Mouse (Mus musculus): ENCODE data around the gene Pde9a.

Pde9a gene

DNA sequence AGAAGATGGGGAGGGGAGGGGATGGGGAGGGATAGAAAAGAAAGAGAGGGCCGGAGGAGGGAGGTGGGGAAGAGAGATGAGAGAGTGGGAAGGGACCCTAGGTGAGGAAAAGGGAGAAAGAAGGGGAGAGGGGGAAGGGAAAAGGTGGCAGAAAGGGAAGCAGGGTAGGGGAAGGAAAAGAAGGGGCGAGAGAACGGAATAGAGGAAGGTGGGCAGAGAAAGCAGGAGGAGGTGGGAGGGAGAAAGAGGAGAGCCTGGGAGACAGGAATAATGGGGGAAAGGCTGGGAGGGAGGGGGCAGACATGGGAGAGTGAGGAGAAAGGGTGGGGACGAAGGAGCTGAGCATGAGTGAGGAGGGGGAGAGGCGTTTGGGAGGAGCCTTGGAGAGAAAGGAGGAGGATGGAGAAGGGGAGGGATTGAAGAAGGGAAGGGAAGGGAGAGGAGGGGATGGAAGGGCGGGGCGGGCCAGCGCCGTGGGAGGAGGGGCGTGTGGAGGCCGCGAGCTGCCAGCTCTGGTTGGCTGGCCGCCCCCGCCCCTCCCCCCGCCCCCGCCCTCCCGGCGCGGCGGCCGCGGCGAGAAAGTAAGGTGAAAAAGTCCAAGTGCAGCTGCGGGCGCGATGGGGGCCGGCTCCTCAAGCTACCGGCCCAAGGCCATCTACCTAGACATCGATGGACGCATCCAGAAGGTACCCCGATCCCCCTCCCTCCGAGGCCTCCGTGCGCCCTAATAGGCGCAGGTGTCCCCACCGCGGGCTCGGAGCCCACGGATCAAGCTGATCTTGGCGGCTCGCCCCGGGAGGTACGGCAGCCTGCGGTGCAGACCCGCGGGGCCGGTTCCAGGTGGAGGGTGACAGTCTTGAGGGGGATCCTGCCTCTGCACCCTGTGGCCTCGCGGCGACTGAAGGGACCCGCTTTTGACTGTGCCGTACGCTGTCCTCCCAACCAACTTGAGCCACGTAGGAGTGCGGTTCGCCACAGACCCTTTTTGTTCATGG, at the start of gene Pde9a:
Gene Pde9a, plus strand, starts transcription at position 540 of the 995 bp plus-strand sequence.
- CTCF ChIA-PET, result interaction anchor here (0.5 to 2.1 kb wide), 17 partner anchors 16 to 107 kb away, joined by 3 to 8 read pairs (median 4); no protein-coding TSS in a partner anchor
- POLR2A ChIA-PET, result interaction anchor here (0.5 to 2.5 kb wide), 30 partner anchors 9 to 431 kb away, joined by 3 to 8 read pairs (median 3); partner anchors contain the start of gene Pknox1 (in 1 of the 4)

DNA sequence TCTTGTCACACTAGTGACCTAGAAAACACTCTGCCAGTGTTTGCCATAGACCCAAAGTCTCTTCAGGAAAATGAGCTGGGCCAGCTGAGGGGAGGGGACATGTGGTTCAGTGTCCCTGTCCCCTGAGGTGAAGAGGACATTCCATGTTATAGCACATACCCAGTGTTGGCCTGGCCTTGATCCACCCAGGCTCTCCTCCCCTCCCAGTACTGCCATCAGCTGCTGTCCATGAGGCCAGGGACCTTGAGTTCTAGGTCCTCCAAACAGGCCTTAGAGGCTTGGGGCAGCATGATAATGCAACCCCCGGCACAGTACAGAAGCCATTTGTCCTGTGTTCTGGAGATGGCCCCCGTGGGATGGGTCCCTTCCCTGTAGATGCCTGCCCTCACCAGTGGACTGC, 46.2 kb upstream of the Pde9a start:
- CTCF ChIA-PET, result interaction anchor here (0.6 to 1.7 kb wide), 5 partner anchors 9 to 418 kb away, joined by 3 to 7 read pairs (median 3); no protein-coding TSS in a partner anchor
- POLR2A ChIA-PET, result interaction anchor here in 2 of 4 experiments (0.6 to 1.6 kb wide), 4 partner anchors 9 to 44 kb away, joined by 3 to 4 read pairs (median 3); no protein-coding TSS in a partner anchor

DNA sequence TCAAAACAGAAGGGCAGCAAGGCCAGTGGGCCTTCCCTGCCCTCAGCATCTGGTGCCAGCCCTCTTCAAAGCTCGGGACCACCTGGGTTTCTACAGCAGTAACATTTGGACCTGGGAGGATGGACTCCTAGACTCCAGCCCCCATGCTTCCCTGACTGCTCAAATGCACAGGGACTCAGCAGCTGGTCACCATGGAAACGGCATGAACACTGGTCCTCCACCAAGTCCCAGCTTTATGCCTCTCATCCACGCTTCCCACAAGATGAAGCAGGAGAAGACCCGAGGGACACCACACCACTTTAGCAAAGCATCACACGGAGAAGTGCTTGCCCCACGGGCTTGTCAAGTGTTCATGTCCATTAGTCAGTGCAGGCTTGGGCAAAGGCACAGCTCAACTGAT, 43.8 kb upstream of the Pde9a start:
- ChIA-PET POLR2A (interaction anchor here in 1 of 4 experiments (1.4 kb wide), 1 partner anchor 27 kb away, joined by 3 read pairs; no protein-coding TSS in a partner anchor), CTCF (interaction anchor here in 2 of 4 experiments (1.1 to 1.9 kb wide), 4 partner anchors 11 to 150 kb away, joined by 4 to 5 read pairs (median 4); no protein-coding TSS in a partner anchor)

DNA sequence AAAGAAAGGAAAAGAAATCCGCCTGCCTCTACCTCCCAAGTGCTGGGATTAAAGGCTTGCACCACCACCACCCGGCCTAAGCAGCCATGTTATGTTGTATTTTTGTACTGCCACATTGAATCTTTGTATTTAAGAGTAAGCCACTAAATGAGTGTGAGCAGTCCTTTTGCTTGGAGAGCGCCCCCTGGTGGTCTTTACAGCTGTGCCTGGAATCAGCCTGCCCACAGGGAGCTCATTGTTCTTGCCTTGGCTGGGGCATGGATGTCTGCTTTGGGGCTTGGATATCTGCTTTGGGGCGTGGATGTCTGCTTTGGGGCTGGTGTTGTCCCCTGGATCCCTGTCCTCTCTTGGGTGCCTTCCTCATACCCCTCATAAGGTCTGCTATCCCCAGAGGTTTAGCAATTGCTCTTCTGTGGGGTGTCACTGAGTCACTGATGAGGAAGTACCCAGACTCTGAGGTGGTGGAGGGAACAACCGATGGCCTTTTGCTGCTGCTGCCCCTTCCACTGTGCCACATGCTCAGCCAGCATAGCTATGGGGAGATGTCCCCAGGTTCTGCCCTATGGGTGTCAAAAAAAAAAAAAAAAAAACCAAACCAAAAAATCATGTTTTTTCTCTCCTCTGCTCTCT, 41.7 kb upstream of the Pde9a start:
- POLR2A ChIA-PET, result interaction anchor here (0.6 to 2.1 kb wide), 12 partner anchors 8 to 490 kb away, joined by 3 to 10 read pairs (median 4); no protein-coding TSS in a partner anchor
- CTCF ChIA-PET, result interaction anchor here (0.5 to 2.5 kb wide), 80 partner anchors 8 to 729 kb away, joined by 3 to 24 read pairs (median 4); partner anchors contain the start of genes Cbs (in 1 of the 4), Pde9a (in 1 of the 4) and Pknox1 (in 1 of the 4)

DNA sequence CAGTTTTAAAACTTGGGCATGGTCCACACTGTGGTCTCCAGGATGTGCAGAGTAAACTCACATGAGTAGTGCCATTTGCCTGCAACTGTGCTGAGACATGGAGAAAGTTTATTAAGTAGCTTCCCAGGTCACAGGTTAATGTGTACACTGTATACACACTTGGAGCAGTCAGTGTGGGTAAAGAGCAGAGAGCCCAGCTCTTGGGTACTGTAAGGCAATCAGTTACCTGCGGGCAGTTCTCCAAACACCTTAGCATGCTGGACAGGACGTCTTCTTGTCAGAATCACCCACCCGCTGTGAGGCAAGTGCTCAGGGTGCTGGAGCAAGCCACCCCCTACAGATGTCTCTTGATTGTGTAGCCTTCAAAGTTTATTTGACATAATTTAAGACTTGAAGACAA, 41.2 kb upstream of the Pde9a start:
- ChIA-PET CTCF (interaction anchor here (0.5 to 2.5 kb wide), 72 partner anchors 8 to 729 kb away, joined by 3 to 24 read pairs (median 4); partner anchors contain the start of genes Cbs (in 1 of the 4), Pde9a (in 1 of the 4) and Pknox1 (in 1 of the 4)), POLR2A (interaction anchor here (0.6 to 1.6 kb wide), 9 partner anchors 9 to 490 kb away, joined by 3 to 10 read pairs (median 4); no protein-coding TSS in a partner anchor)

DNA sequence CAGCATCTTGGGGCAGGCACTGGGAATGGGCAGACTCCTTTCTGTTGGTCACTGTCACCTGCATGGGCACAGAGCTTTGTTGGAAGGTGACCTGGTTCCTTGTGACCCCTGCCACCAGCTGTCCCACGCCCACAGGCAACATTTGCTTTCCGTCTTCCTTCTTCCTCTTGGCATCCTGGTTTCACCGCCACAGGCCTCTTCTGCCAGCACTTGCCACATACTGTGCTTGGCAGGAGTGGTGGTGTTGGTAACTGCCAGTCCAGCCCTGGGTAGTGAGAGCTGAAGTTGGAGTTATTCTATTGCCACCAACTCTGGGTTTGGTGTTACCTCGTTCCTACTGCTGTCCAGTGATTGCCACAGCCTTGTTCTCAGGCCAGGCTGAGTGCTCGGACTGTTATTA, 37.9 kb upstream of the Pde9a start:
- POLR2A ChIA-PET, result interaction anchor here in 1 of 4 experiments (2.3 kb wide), 1 partner anchor 18 kb away, joined by 5 read pairs; no protein-coding TSS in a partner anchor

DNA sequence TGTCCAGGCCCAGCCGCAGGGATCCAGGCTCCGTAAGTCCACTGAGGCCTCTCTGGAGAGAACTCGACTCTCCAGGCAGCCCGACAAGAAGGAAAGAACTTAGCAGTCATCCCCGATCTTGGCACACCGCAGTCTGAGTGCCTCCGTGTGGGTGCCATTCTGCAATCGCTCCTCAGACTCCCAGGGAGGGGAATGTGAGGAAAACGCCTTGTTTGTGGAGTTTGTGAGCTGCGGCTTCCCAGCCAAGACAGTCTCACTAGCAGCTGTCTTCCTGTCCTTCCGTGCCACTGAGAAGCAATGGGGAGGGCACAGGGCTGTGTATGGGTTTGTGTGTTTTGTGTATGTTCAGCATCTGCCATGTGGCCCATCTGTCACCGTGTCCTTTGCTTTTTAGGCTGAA, 36.6 kb upstream of the Pde9a start:
- CTCF ChIA-PET, result interaction anchor here in 2 of 4 experiments (1.0 to 1.1 kb wide), 2 partner anchors 18 to 143 kb away, joined by 3 read pairs; no protein-coding TSS in a partner anchor

More for the DNA sequence above, 37.9 kb upstream of the Pde9a start:
- CTCF ChIA-PET, result interaction anchor here in 2 of 4 experiments (0.7 to 1.3 kb wide), 2 partner anchors 11 to 41 kb away, joined by 3 read pairs; no protein-coding TSS in a partner anchor

DNA sequence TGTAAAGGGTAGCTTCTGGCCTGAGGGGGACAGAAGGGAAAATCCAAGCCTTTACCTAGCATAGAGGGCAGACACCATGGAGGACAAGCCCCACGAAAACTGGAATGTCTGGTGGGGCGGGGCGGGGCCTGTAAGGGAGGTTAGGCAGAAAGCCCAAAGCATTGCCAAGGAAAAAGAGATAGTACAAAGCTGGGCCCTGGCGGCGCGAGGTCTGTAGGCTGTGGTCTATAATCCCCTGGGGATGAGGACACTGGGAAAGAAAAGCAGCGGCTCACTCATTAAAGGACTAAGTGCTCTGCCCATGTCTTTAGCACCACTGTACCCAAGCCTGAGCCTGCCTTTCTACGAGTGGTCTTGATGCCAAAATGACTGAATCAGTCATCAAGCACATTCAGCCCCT, 34.0 kb upstream of the Pde9a start:
- ChIA-PET POLR2A (interaction anchor here in 1 of 4 experiments (0.6 to 1.5 kb wide), 6 partner anchors 8 to 379 kb away, joined by 3 to 6 read pairs (median 4); partner anchors contain the start of genes Pde9a and Rsph1), CTCF (interaction anchor here in 3 of 4 experiments (0.5 to 2.4 kb wide), 6 partner anchors 8 to 141 kb away, joined by 3 to 10 read pairs (median 9); no protein-coding TSS in a partner anchor)

More for the DNA sequence above, 36.6 kb upstream of the Pde9a start:
- POLR2A ChIA-PET, result interaction anchor here in 2 of 4 experiments (0.6 to 2.3 kb wide), 3 partner anchors 19 to 502 kb away, joined by 4 to 7 read pairs (median 5); no protein-coding TSS in a partner anchor

DNA sequence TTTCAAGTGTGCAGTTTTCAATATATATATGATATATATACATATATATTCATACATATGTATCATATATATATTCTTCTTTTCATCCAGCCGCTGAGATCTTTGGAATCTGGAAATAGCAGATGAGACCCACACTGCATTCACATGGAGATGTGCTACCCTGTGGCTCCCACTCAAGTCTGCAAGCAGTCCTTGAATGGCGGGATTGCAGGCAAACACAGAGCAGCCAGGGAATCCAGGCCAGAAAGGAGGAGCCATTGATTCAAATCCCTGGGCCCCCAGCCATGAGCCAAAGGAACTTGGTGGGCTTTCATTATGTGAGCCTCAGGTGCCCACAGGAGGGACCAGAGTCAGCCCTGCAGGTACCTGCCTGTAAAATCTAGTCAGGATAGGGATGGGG, 32.8 kb upstream of the Pde9a start:
- POLR2A ChIA-PET, result interaction anchor here in 1 of 4 experiments (1.0 to 1.5 kb wide), 2 partner anchors 10 to 139 kb away, joined by 5 to 6 read pairs; no protein-coding TSS in a partner anchor

DNA sequence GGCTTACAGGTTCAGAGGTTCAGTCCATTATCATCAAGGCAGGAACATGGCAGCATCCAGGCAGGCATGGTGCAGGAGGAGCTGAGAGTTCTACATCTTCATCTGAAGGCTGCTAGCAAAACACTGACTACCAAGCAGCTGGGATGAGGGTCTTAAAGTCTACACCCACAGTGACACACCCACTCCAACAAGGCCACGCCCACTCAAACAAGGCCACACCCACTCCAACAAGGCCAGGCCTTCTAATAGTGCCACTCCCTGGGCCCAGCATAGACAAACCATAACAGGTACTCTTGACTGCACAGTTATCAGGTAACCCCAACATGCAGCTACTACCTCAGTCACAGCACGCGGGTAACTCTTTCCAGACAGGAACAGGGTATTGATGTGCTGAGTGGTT, 31.3 kb upstream of the Pde9a start:
- CTCF ChIA-PET, result interaction anchor here in 3 of 4 experiments (0.5 to 1.2 kb wide), 5 partner anchors 10 to 320 kb away, joined by 3 to 7 read pairs (median 3); no protein-coding TSS in a partner anchor
- POLR2A ChIA-PET, result interaction anchor here in 2 of 4 experiments (0.6 to 0.9 kb wide), 6 partner anchors 107 to 653 kb away, joined by 3 to 7 read pairs (median 4); partner anchors contain the start of gene Ndufv3 (in 1 of the 2)

More for the DNA sequence above, 32.8 kb upstream of the Pde9a start:
- CTCF ChIA-PET, result interaction anchor here in 3 of 4 experiments (0.5 to 2.4 kb wide), 7 partner anchors 9 to 139 kb away, joined by 3 to 10 read pairs (median 8); no protein-coding TSS in a partner anchor

DNA sequence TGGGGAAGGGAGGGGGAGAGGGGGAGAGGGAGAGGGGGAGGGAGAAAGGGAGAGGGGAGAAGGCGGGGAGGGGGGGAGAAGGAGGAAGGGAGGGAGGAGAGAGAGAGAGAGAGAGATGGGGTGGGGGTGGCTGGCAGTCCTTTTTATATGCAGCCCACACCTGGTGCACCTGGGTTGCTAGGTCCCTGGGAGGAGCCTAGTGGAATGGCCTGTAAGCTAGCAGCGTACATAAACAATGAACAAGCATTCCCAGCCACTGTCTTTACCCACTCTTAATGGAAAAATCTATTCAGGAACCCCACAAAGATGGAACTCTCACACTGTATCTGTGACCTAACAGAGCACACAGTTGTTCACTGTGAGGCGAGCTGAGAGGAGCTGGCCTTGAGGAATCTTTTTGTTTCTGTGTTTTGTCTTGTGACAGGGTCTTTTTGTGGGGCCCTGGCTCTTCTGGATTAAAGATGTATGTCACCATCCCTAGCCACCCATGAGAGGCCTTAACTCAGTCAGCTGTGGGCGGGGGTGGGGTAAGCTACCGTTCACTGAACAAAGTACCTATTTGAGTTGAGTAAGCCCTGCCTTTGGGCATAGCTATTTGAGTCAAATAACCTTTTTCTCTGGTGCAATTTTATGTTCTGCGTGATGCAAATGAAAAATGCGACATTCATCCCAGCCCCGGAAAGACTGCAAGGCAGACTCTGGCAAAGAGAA, 30.1 kb upstream of the Pde9a start:
- ChIA-PET POLR2A (interaction anchor here in 2 of 4 experiments (0.7 kb wide), 2 partner anchors 20 to 25 kb away, joined by 6 to 13 read pairs; no protein-coding TSS in a partner anchor), CTCF (interaction anchor here in 2 of 4 experiments (0.6 to 0.7 kb wide), 3 partner anchors 96 to 1553 kb away, joined by 3 to 7 read pairs (median 4); no protein-coding TSS in a partner anchor)

DNA sequence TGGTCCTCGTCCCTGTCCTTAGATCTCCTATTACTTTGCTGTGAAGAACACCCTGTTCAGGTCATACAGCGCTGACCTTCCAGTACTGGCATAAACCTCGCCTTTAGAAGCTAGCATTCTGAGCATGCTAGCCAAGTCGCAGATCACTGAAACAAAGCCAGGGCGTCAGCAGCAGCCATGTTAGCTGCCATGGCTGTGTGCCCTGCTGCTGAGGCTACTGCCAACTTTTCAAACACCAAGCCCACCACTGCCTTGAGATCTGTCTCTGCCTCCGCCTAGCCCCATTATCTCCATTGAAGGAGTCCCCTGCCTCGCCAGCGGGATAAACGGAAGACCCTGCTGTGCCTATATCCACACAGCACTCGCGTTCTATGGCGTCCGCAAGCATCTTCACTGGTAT, 25.4 kb upstream of the Pde9a start:
- CTCF ChIA-PET, result interaction anchor here (0.6 to 1.7 kb wide), 5 partner anchors 16 to 304 kb away, joined by 3 to 7 read pairs (median 4); no protein-coding TSS in a partner anchor
- POLR2A ChIA-PET, result interaction anchor here in 2 of 4 experiments (0.6 to 1.2 kb wide), 5 partner anchors 10 to 83 kb away, joined by 3 to 4 read pairs (median 3); no protein-coding TSS in a partner anchor

DNA sequence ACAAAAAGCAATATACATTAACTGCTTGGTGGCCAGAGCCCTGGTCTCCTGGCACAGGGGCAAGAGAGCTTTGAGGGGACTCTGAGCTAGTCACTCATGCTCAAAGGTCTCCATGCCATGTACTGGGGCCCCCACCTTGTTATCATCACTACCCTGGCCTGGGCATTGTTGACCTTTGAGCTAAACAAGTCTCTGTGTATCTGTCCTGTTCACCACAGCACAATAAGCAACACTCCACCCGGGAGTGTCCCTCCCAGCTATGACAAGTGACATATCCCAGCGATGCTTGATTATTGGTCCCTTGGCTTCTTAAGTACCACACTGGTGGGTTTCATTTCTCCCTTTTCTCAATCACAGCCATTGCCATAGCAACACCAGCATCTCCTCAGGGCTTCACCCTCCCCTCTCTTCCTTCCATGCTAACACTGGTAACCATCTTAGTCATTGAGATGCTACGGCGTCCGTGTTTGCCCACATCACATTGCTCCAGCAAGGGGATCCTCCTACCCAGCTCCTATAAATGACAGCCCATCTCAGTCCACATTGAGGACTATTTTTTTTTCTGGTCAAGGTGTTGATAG, 20.3 kb upstream of the Pde9a start:
- CTCF ChIA-PET, result interaction anchor here in 1 of 4 experiments (1.3 to 1.5 kb wide), 2 partner anchors 22 to 48 kb away, joined by 3 to 5 read pairs; no protein-coding TSS in a partner anchor
- POLR2A ChIA-PET, result no interaction called here

DNA sequence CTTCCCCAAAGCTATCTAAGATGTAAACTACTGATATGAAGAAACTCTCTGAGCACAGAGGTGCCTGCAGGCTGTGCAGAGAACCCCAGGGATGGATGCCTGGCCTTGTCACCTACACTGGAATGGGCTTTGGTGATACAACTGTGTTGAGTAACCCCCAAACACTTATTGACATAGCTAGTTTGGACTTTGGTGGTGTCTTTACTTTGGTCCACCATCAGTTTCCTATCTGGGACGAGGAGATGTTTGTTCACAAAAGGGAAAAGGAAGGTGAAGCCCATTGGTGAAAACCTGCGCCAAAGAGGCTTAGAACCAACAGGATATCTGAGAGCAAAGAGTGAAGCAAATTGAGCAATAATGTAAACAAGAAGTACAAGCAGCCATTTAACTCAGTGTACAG, 15.8 kb upstream of the Pde9a start:
- CTCF ChIA-PET, result interaction anchor here in 3 of 4 experiments (0.6 to 1.4 kb wide), 4 partner anchors 16 to 126 kb away, joined by 3 to 5 read pairs (median 4); partner anchors contain the start of gene Pde9a (in 1 of the 3)
- POLR2A ChIA-PET, result interaction anchor here in 1 of 4 experiments (0.6 to 1.6 kb wide), 4 partner anchors 11 to 117 kb away, joined by 3 to 4 read pairs (median 3); no protein-coding TSS in a partner anchor

DNA sequence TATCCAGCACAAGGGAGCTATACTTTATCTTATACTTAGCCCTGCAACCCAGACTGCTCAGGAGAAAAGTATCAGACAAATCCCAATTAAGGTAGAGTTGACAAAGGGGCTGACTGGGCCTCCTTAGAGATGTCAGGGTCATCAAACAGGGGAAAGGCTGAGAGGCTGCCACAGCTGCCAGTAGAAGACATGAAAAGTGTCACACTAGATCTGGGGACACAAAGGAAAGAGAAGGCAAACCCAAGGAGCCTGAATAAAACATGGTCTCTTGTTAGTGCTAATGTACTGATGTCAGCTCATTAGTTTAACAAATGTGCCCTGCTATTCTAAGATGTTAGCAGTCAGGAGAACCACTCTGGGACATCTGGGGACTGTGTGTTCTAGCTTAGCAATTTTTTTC, 15.1 kb upstream of the Pde9a start:
- CTCF ChIA-PET, result interaction anchor here in 2 of 4 experiments (0.8 to 1.4 kb wide), 2 partner anchors 122 to 125 kb away, joined by 3 to 4 read pairs; no protein-coding TSS in a partner anchor
- POLR2A ChIA-PET, result interaction anchor here in 1 of 4 experiments (1.0 to 1.6 kb wide), 4 partner anchors 10 to 57 kb away, joined by 3 to 4 read pairs (median 3); no protein-coding TSS in a partner anchor

DNA sequence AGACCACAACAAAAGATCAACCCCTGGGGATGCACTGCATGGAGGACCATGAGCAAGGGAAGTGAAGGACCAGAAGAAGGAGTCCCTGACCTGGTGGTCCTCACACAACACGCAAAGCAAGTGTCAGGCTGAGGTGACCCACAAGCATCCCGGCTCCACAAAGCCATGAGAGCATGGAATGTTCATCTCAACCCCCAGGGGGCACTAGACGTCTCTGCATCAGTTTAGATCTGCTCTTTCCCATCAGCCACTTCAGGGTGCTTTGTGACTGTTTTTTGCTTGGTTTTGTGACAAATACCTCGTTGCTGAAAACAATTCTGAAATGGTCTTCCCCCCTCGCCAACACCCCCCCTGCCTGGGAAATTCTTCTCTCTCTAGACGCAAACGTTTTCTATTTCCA, 8.0 kb upstream of the Pde9a start:
- ChIA-PET POLR2A (interaction anchor here in 2 of 4 experiments (0.6 to 1.0 kb wide), 4 partner anchors 17 to 665 kb away, joined by 3 to 7 read pairs (median 4); no protein-coding TSS in a partner anchor), CTCF (interaction anchor here (0.6 to 2.1 kb wide), 23 partner anchors 9 to 648 kb away, joined by 3 to 24 read pairs (median 6); no protein-coding TSS in a partner anchor)
